Mouse (Mus musculus): Measurements from ENCODE around the gene Gtf2f2.

GRCm38 (mm10) chr14:76001781-76002180, 8.9 kb downstream of the Gtf2f2 start:
- TF ChIP-seq TCF12 (IDR thresholded peaks at IDR 0.05; ENCODE audit: low read depth, low read length) (no peak), EP300 (IDR thresholded peaks at IDR 0.05; ENCODE audit: low read depth in 1 of 2, low read length in 2 of 2) (no peak), ZNF384 (IDR thresholded peaks at IDR 0.05; ENCODE audit: low read depth, low read length) (no peak)

Data from MEL (cell line).